Mouse (Mus musculus) neural tube, embryonic 14.5 days (tissue): ENCODE measurements around the gene D7Ertd443e. TPM values are rescaled to one million over a fixed set of nuclear protein-coding genes. Genes with fewer than 3 reads are reported as not detected.

Experiments used
- ATAC-seq: fragments of 200-750 bp; cut with Nextera tagmentation; 2 replicates; pipeline ENCODE4 v1.8.0; 2017; ENCODE audit warnings: low read depth, mild to moderate bottlenecking, moderate TSS enrichment, moderate library complexity
- H3K27ac ChIP-seq: fragments of 300-500 bp; sonication (generic); 2 replicates; pipeline ENCODE4 v1.5.1; 2014; ENCODE audit warnings: low read depth, mild to moderate bottlenecking, control low read depth, low read length, moderate library complexity, mixed read lengths
- H3K27me3 ChIP-seq: fragments of 300-500 bp; sonication (generic); 2 replicates; pipeline ENCODE4 v1.6.1; 2014; ENCODE audit warnings: low read length; ENCODE audit not compliant: control insufficient read depth, insufficient read depth
- H3K36me3 ChIP-seq: fragments of 300-500 bp; sonication (generic); 2 replicates; pipeline ENCODE4 v1.6.1; 2014; ENCODE audit warnings: low read length, mixed read lengths; ENCODE audit not compliant: control insufficient read depth, insufficient read depth
- H3K4me1 ChIP-seq: fragments of 300-500 bp; sonication (generic); 2 replicates; pipeline ENCODE4 v1.6.1; 2014; ENCODE audit warnings: low read length; ENCODE audit not compliant: control insufficient read depth, insufficient read depth
- H3K4me2 ChIP-seq: fragments of 300-500 bp; sonication (generic); 2 replicates; pipeline ENCODE4 v1.6.1; 2014; ENCODE audit warnings: mild to moderate bottlenecking, low read depth, low read length, control low read depth
- H3K4me3 ChIP-seq: fragments of 300-500 bp; sonication (generic); 2 replicates; pipeline ENCODE4 v1.5.1; 2014; ENCODE audit warnings: low read depth, low read length, control low read depth, mixed read lengths
- H3K9ac ChIP-seq: fragments of 300-500 bp; sonication (generic); replicated peaks from 2 replicates; pipeline ENCODE4 v1.6.1; 2014; ENCODE audit warnings: low read depth, mild to moderate bottlenecking, control low read depth, low read length, mixed read lengths
- H3K9me3 ChIP-seq: fragments of 300-500 bp; sonication (generic); 2 replicates; pipeline ENCODE4 v1.6.1; 2016; ENCODE audit warnings: low read length; ENCODE audit not compliant: control insufficient read depth
- WGBS: fragments of 180-500 bp; shearing (Covaris S2); extraction: QIAGEN DNeasy Blood & Tissue Kit; methylation state at CpG from one replicate; pipeline ENCODE4 v1.1.7; 2014; 5-methylcytosine and 5-hydroxymethylcytosine counted together
- polyA plus RNA-seq: library from polyadenylated mRNA; unstranded; fragments of >200 nt; fragmentation: Nextera tagmentation; extraction: Ambion mirVana; gene quantifications from 2 replicates; pipeline ENCODE4 v1.2.1, GENCODE M21; 2014

D7Ertd443e gene
- polyA plus RNA-seq, 1 experiment from 2014 or later = 0.47 TPM

- Histone ChIP-seq H3K4me3 (no peak overlapping the region), H3K4me2 (no peak overlapping the region), H3K9me3 (no peaks in the 10 kb centered on the region), H3K4me1 (peaks cover 2% of the 10 kb centered on the region), H3K36me3 (no peaks in the 10 kb centered on the region), H3K9ac (no peak overlapping the region), H3K27me3 (no peaks in the 10 kb centered on the region), H3K27ac (no peak overlapping the region)
- ATAC-seq = no peak
- WGBS = 44% methylated on average over 4 of the region's 4 CpGs
Observed at GRCm38 (mm10) chr7:134381407-134381861, 4.0 kb downstream of the D7Ertd443e start.

- no peak overlapping the region for H3K9ac ChIP-seq
- no peaks in the 10 kb centered on the region for H3K9me3 ChIP-seq
- no peak overlapping the region for H3K4me2 ChIP-seq
- no peak for ATAC-seq
- no peaks in the 10 kb centered on the region for H3K27me3 ChIP-seq
- peaks cover 2% of the 10 kb centered on the region for H3K4me1 ChIP-seq
- no peak overlapping the region for H3K4me3 ChIP-seq
- 42% methylated on average over 4 of the region's 4 CpGs for WGBS
- no peaks in the 10 kb centered on the region for H3K36me3 ChIP-seq
- H3K27ac ChIP-seq = no peak overlapping the region
Observed at GRCm38 (mm10) chr7:134378273-134378672, 7.2 kb downstream of the D7Ertd443e start.

- H3K4me1 ChIP-seq = peaks cover 2% of the 10 kb centered on the region
- 71% methylated on average over 7 of the region's 7 CpGs for WGBS
- no peak for ATAC-seq
Observed at GRCm38 (mm10) chr7:134376786-134377185, 8.7 kb downstream of the D7Ertd443e start.

GRCm38 (mm10) chr7:134372276-134372675, 13.2 kb downstream of the D7Ertd443e start:
- H3K4me1 ChIP-seq = no peaks in the 10 kb centered on the region
- H3K27me3 ChIP-seq = no peaks in the 10 kb centered on the region
- H3K27ac ChIP-seq = no peak overlapping the region
- H3K4me2 ChIP-seq = no peak overlapping the region
- H3K36me3 ChIP-seq = no peaks in the 10 kb centered on the region
- no peak overlapping the region for H3K4me3 ChIP-seq
- WGBS = 72% methylated on average over 5 of the region's 5 CpGs
- H3K9ac ChIP-seq = no peak overlapping the region
- no peaks in the 10 kb centered on the region for H3K9me3 ChIP-seq
- ATAC-seq = no peak

More at GRCm38 (mm10) chr7:134376786-134377185, 8.7 kb downstream of the D7Ertd443e start:
- no peak overlapping the region for H3K4me2 ChIP-seq
- no peak overlapping the region for H3K9ac ChIP-seq
- no peaks in the 10 kb centered on the region for H3K36me3 ChIP-seq
- no peaks in the 10 kb centered on the region for H3K9me3 ChIP-seq
- no peaks in the 10 kb centered on the region for H3K27me3 ChIP-seq
- no peak overlapping the region for H3K27ac ChIP-seq
- no peak overlapping the region for H3K4me3 ChIP-seq

- WGBS = 78% methylated on average over 4 of the region's 4 CpGs
- no peak overlapping the region for H3K4me3 ChIP-seq
- H3K9ac ChIP-seq = no peak overlapping the region
- no peak overlapping the region for H3K4me2 ChIP-seq
- no peaks in the 10 kb centered on the region for H3K4me1 ChIP-seq
- H3K36me3 ChIP-seq = no peaks in the 10 kb centered on the region
- H3K27ac ChIP-seq = no peak overlapping the region
- H3K27me3 ChIP-seq = no peaks in the 10 kb centered on the region
- no peak for ATAC-seq
- no peaks in the 10 kb centered on the region for H3K9me3 ChIP-seq
Observed at GRCm38 (mm10) chr7:134369241-134369640, 16.2 kb downstream of the D7Ertd443e start.

GRCm38 (mm10) chr7:134362257-134362870, 23.1 kb downstream of the D7Ertd443e start:
- Histone ChIP-seq H3K9ac (no peak overlapping the region), H3K4me1 (no peaks in the 10 kb centered on the region), H3K4me3 (no peak overlapping the region), H3K9me3 (no peaks in the 10 kb centered on the region), H3K27me3 (no peaks in the 10 kb centered on the region), H3K4me2 (no peak overlapping the region), H3K27ac (no peak overlapping the region), H3K36me3 (no peaks in the 10 kb centered on the region)
- no peak for ATAC-seq
- 50% methylated on average over 7 of the region's 7 CpGs for WGBS

GRCm38 (mm10) chr7:134348825-134349224, 36.6 kb downstream of the D7Ertd443e start:
- H3K4me2 ChIP-seq = no peak overlapping the region
- H3K4me1 ChIP-seq = no peaks in the 10 kb centered on the region
- H3K4me3 ChIP-seq = no peak overlapping the region
- H3K27ac ChIP-seq = no peak overlapping the region
- H3K9me3 ChIP-seq = no peaks in the 10 kb centered on the region
- H3K27me3 ChIP-seq = no peaks in the 10 kb centered on the region
- no peaks in the 10 kb centered on the region for H3K36me3 ChIP-seq
- no peak overlapping the region for H3K9ac ChIP-seq
- ATAC-seq = no peak
- WGBS = 40% methylated on average over 6 of the region's 6 CpGs

GRCm38 (mm10) chr7:134342202-134342601, 43.3 kb downstream of the D7Ertd443e start:
- Histone ChIP-seq H3K4me2 (no peak overlapping the region), H3K36me3 (no peaks in the 10 kb centered on the region), H3K27ac (no peak overlapping the region), H3K9ac (no peak overlapping the region), H3K27me3 (no peaks in the 10 kb centered on the region), H3K4me1 (no peaks in the 10 kb centered on the region), H3K9me3 (no peaks in the 10 kb centered on the region), H3K4me3 (no peak overlapping the region)
- ATAC-seq = no peak
- WGBS = 87% methylated on average over 2 of the region's 2 CpGs

GRCm38 (mm10) chr7:134335951-134336350, 49.5 kb downstream of the D7Ertd443e start:
- Histone ChIP-seq H3K9ac (no peak overlapping the region), H3K9me3 (no peaks in the 10 kb centered on the region), H3K4me3 (no peak overlapping the region), H3K4me2 (no peak overlapping the region), H3K27me3 (no peaks in the 10 kb centered on the region), H3K36me3 (no peaks in the 10 kb centered on the region), H3K27ac (no peak overlapping the region), H3K4me1 (no peaks in the 10 kb centered on the region)
- WGBS = 87% methylated on average over 3 of the region's 3 CpGs
- no peak for ATAC-seq
